Mouse (Mus musculus) brain, embryonic 18.5 days (tissue): Measurements from ENCODE around the gene Atg4d.
"Not testable (repeated sequence)": the region's sequence is repeated elsewhere in the genome, so short reads cannot be mapped to it uniquely, and the experiment has no call there.

Experiments used
- DNase-seq: peaks from one replicate; pipeline ENCODE4 v3.0.0-alpha.2; 2012; ENCODE audit warnings: low read depth, low spot score

The Atg4d gene

GRCm38 (mm10) chr9:21314367-21315140, 49.5 kb downstream of the Atg4d start:
- no peak for DNase-seq

- DNase-seq = no peak
Observed at GRCm38 (mm10) chr9:21315421-21315820, 50.3 kb downstream of the Atg4d start.

- no peak for DNase-seq
Observed at GRCm38 (mm10) chr9:21316696-21317095, 51.6 kb downstream of the Atg4d start.

- no peak for DNase-seq
Observed at GRCm38 (mm10) chr9:21318792-21319191, 53.7 kb downstream of the Atg4d start.

GRCm38 (mm10) chr9:21319503-21319902, 54.4 kb downstream of the Atg4d start:
- no peak for DNase-seq

GRCm38 (mm10) chr9:21320280-21320618, 55.2 kb downstream of the Atg4d start:
- DNase-seq = no peak

GRCm38 (mm10) chr9:21320619-21321512, 55.8 kb downstream of the Atg4d start, which contains the start of gene Slc44a2:
Slc44a2 (plus strand) TSS chr9:21320698.
- DNase-seq = peak; percentile 49

- DNase-seq = no peak
Observed at GRCm38 (mm10) chr9:21321513-21321835, 56.4 kb downstream of the Atg4d start.

GRCm38 (mm10) chr9:21322211-21322916, 57.3 kb downstream of the Atg4d start:
- no peak for DNase-seq

GRCm38 (mm10) chr9:21322917-21323297, 57.8 kb downstream of the Atg4d start:
- DNase-seq = not testable (repeated sequence)

GRCm38 (mm10) chr9:21324269-21324668, 59.2 kb downstream of the Atg4d start:
- DNase-seq = no peak
